Mouse (Mus musculus) heart, postnatal 14 days (tissue): ENCODE results near the gene D630045J12Rik. TPM values are rescaled to one million over a fixed set of nuclear protein-coding genes. Genes with fewer than 3 reads are reported as not detected.

Experiments
- DNase-seq, 2 experiments: peaks; one replicate each; pipeline ENCODE4 v3.0.0; 2021 to 2022
- intact Hi-C: fragments of 180-260 bp; cut with DNase I; formaldehyde crosslinking; loops from one replicate; pipeline ENCODE4 v1.15.1; 2025
- total RNA-seq, 2 experiments: library from RNA; stranded (reverse); gene quantifications; 2 replicates each; pipeline ENCODE4 v1.2.3; 2021

D630045J12Rik gene
- total RNA-seq, 2 experiments from 2014 or later = 1.7 TPM

DNA sequence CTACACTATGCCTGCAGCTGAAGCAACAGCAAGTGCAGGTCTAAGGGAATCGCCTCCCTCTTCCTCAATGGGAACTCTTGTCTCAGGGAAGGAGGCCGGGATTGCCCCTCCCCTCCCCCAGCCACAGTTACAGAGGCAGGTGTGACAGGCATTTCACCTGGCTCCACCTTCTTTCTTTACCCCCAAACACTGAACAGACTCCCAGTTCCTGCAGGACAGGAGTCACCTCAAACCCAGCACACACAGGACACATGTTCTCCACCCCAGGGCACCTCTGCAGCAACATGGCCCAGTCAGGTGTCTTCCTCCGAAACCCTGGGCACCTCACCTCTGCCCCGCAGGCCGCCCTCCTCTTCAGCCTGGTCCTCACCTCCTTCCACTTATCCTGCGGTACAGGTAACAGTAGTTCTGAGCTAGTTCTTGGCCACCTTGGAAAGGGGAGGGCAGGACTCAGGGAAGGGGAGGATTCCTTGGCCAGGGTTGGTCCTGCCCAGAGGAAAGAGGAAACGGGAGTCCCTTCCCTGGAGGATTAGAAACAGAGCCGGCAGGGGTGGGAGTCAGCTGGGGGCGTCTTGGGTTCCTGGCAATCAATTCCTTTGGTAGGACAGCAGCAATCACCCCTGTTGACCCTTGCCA, 144.5 kb downstream of the D630045J12Rik start, which contains the start of gene Tmem213:
Tmem213 (plus strand) TSS at position 96 of the 636 bp plus-strand sequence.
- intact Hi-C loops = no loop called here

DNA sequence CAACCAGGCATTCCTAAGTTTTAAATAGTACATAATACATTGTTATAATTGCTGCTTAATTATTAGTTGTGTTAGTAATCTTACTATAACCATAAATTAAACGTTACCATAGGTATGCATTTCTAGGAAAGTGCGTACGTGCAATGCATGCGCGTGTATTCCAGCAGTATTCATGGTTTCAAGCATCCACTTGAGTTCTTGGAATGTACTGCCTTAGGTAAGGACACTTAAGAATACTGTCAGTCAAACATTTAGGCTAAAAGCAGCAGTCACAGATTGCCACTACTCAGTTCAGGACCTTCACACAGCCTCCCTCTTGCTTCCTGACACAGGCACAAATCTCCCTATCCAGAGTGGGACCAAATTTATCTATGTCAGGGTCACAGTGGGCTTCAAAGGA, 145.4 kb downstream of the D630045J12Rik start:
- intact Hi-C loops = no loop called here
- no peak for DNase-seq

More for the DNA sequence above, 144.5 kb downstream of the D630045J12Rik start, which contains the start of gene Tmem213:
- DNase-seq = no peak

GRCm38 (mm10) chr6:38105924-38106323, 147.9 kb downstream of the D630045J12Rik start:
- DNase-seq = no peak
- intact Hi-C loops = no loop called here

GRCm38 (mm10) chr6:38103775-38104174, 150.0 kb downstream of the D630045J12Rik start:
- intact Hi-C loops = no loop called here

DNA sequence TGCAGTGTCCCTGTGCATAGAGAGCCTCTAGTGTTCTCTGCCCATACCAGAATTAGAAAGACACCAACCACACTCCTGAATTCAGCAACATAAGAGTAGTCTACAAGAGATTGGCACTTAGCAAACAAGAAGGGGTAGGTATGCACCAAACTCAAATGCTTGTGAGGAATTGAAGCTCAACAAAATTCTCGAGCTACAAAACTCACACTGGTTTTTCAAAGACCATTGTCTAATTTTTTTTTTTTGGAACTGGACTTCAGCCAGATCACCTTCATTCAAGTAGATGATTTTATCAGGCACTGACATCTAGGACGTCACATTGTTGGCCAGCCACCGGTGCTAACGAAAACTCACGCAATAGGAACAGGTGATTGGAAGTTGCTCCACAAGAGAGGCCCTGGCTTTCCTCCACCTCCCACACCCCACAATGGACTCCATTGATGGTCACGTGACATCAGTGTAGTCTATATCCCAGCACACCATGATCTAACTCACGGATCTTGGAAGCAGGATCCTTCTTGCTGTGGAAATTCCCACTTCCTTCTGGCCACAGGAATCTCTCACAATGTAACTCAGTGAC, 151.5 kb downstream of the D630045J12Rik start:
- intact Hi-C loops = no loop called here

More at GRCm38 (mm10) chr6:38103775-38104174, 150.0 kb downstream of the D630045J12Rik start:
- DNase-seq = peak in 1 of 2 experiments; percentile 8

DNA sequence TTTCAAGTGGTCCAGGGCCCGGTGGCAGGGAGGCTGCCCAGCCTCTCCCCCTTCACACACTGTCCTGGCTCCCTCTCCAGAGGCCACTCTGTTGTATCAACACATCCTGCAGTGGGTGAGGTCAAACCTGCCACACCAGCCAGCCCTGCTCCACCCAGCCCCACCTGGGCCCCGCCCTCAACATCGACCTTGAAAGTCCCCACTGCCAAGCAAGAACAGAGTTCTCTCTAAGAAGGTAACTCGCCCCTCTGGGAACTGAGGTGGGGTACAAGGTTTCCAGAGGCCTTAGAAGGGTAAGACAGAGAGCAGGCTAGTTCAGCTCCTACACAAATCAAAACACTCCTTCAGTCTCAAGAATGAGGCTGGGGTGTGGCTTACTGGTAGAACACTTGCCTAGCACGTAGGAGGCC, 156.8 kb downstream of the D630045J12Rik start:
- intact Hi-C loops = no loop called here
- DNase-seq = no peak

More for the DNA sequence above, 151.5 kb downstream of the D630045J12Rik start:
- DNase-seq = no peak

- intact Hi-C loops = no loop called here
- DNase-seq = no peak
Measured at GRCm38 (mm10) chr6:38094701-38095100, 159.1 kb downstream of the D630045J12Rik start.

- no peak for DNase-seq
- intact Hi-C loops = no loop called here
Measured at GRCm38 (mm10) chr6:38092539-38092938, 161.3 kb downstream of the D630045J12Rik start.

- intact Hi-C loops = no loop called here
- no peak for DNase-seq
Measured at GRCm38 (mm10) chr6:38087242-38088026, 166.4 kb downstream of the D630045J12Rik start.

DNA sequence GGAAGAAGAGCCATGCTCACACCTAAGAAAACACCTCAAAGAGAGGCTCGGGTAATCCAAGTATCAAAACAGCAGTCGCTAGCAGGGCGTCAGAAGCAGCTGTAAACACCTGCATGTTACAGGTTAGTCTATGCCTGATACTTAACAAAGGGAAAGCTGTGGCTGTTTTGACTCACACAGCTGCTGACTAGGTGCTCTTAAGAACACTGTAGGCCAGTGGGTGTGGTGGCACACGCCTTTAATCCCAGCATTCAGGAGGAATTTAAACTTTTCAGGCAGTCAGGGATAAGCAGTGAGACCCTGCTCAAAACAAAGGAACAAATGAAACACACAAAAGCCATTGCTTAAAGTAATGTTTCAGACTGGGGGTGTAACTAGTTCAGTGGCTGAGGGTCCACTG, 170.6 kb downstream of the D630045J12Rik start:
- intact Hi-C loops = no loop called here
- DNase-seq = no peak

DNA sequence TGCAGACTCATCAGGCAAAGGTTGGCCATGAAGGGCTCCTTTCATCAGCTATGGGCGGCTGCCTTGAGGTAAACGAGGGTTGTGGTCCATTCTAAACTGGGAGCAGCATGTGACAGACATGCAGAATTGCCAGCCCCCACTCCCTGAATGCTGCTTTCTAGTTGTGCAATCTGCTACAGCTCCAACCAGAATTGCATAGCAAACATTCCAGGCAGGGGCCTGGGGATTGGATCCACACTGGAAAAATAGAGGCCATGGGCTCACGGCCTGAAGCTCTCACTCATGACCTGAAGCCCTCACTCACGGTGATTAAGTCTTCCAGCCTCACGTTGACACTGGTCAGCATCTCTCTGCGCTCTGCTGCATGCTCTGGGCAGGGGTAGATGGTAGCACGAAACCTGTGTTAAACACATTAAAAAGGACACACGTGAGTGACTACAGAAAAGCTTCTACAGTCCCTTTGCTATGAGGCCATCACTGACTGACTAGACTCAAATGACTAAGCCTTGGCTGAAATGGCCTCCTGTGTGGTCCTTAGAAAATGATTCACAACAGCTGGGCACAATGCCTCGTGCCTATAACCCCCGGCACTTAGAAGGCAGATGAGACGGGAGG, 172.0 kb downstream of the D630045J12Rik start:
- DNase-seq = peak; percentile 17 to 23
- intact Hi-C loops = no loop called here

DNA sequence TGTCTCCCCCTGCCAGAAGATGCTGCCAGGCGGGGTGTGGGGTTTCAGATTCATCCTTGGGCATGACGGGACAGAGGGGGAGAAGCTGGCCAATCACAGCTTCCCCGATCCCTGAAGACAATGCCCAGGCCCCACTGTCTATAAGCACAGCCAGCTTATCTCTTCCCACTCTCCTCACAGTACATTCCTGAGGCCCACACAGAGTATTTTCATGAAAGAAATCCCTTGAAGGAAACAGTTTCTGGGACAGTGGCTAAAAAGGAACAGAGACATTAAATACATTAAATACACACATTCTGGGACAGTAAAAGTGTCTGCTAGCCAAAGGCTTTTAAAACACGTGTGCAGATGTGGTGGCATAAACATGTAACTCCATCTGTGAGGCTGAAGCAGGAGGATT, 173.4 kb downstream of the D630045J12Rik start:
- no peak for DNase-seq
- intact Hi-C loops = no loop called here

- DNase-seq = no peak
- intact Hi-C loops = no loop called here
Measured at GRCm38 (mm10) chr6:38073592-38073991, 180.2 kb downstream of the D630045J12Rik start.

Other genes with a start within 250 kb of the D630045J12Rik start
- gene Svopl, start 207.0 kb downstream of the D630045J12Rik start, total RNA-seq = under 1 TPM; 0.53 to 0.90 TPM
- not detected for gene Tmem213, start 144.8 kb downstream of the D630045J12Rik start, total RNA-seq
- 1 to 10 TPM; 2.8 to 3.5 TPM for gene Atp6v0a4, start 129.4 kb downstream of the D630045J12Rik start, total RNA-seq
- gene Zc3hav1l, start 45.2 kb upstream of the D630045J12Rik start, total RNA-seq = 1 to 10 TPM; 3.4 to 3.8 TPM
- 10 to 100 TPM; 16.9 to 18.8 TPM for gene Zc3hav1, start 100.6 kb upstream of the D630045J12Rik start, total RNA-seq
- gene Ttc26, start 127.5 kb upstream of the D630045J12Rik start, total RNA-seq = 1 to 10 TPM; 2.6 to 3.7 TPM
- 10 to 100 TPM; 26.3 to 29.7 TPM for gene Ubn2, start 179.9 kb upstream of the D630045J12Rik start, total RNA-seq